Mouse (Mus musculus): ENCODE measurements around the gene Eif4ebp2. TPM values are rescaled to one million over a fixed set of nuclear protein-coding genes. Genes with fewer than 3 reads are reported as not detected.

Eif4ebp2 gene
- polyA plus RNA-seq, 1 experiment from 2014 or later: 91.5 TPM

- DNase-seq (ENCODE audit: low spot score): no peak
Measured at GRCm38 (mm10) chr10:61383715-61384047, 68.8 kb downstream of the Eif4ebp2 start.

DNA sequence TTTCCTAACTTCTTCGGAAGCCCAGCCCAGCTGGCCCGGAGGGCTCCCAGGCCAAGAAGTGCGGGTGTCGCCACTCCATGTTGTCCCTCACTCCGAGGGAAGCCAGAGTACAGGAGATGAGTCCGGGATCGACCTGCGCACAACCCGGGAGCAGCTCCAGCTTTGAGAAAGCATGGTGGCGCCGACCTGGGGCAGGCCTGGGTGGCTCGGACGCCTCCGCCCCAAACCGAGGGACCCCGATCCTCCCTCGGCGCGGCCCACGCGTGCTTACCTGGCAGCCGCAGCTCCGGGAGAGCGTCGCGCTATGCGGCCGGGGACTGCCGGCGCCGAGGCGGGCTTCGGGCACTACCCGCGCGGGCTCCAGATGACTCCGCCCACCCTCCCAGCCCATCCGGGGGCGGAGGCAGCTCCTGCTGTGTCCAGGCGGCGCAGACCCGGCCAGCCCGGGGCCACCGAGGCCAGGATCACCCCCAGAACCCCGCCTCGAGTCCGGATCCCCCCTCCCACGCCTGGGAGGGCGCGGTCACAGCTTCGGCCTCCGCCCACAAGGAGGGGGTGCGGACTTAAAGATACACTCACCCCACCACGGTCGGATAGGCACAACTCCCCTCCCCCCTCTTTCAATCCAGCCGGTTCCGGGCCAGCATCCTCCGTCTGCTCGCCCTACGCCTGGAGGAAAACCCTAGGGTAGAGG lies 69.3 kb downstream of the Eif4ebp2 start, which contains the start of gene Pald1:
Gene Pald1 (minus strand): TSS at position 510 of the 694 bp plus-strand sequence.
- DNase-seq (ENCODE audit: low spot score): peak; percentile 9

DNA sequence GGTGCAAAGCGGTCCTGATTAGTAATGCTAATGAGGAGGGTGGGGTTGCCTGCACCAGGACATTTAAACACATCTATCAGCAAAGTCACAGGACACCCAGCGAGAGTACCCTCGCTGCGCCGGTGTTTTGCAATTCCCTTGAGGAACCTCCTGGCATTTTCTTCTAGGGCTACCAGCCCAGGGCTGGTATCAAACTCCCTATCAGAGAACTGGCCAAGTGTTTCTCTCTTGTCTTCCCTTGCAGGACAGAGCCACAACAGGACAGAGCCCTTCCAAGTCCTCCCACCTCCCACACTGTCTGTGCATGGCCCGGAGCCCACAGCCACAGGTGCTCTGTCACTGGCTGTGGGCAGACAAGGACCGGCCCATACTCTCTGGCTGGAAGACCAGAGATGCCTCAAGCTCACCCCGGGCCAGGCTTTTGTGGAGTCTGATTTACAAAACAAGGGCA lies 70.2 kb downstream of the Eif4ebp2 start:
- no peak for DNase-seq (ENCODE audit: low spot score)

- no peak for DNase-seq (ENCODE audit: low spot score)
Measured at GRCm38 (mm10) chr10:61381823-61382222, 70.6 kb downstream of the Eif4ebp2 start.

GRCm38 (mm10) chr10:61380186-61380585 lies 72.3 kb downstream of the Eif4ebp2 start:
- no peak for DNase-seq (ENCODE audit: low spot score)

DNA sequence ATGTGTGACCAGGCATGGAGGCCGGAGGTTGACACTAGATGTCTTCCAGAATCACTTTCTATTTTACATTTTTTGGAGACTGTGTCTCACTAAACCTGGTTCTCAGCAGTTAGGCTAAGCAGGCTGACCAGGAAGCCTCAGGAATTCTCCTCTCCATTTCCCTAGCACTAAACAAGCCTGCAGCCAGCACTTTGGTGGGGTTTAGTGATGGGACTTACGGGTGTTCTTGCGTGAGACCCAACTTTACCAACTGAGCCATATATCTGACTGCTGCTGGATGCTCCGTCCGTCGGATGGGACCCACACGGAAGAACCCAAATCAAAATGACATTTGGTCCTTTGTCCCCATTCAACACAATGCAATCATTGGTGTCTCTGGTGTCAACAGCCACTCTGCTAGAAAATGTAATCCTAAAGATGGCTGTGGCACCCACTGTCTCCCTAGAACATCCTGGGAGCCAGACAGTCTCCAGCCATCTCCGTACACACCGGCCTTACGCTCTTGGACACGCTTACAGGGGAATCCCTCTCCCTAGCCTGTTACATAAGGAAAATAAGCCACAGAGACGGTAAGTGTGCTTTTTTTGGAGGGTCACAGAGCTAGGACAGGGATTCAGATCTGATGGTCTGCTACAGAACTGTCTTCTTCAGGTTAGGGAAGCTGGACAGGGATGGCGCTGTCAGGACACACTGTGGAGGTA lies 73.0 kb downstream of the Eif4ebp2 start:
- DNase-seq (ENCODE audit: low spot score): no peak

GRCm38 (mm10) chr10:61378698-61379097 lies 73.8 kb downstream of the Eif4ebp2 start:
- no peak for DNase-seq (ENCODE audit: low spot score)

Other genes starting within 250 kb of the Eif4ebp2 start
- 0.31 and 0.49 TPM in 2 replicates for gene Adamts14, start 179.2 kb downstream of the Eif4ebp2 start, polyA plus RNA-seq (2015; fragmentation: Nextera tagmentation; extraction: Ambion mirVana)
- gene Prf1, start 154.8 kb downstream of the Eif4ebp2 start, polyA plus RNA-seq (2015; fragmentation: Nextera tagmentation; extraction: Ambion mirVana): 3.1 and 3.6 TPM in 2 replicates
- 2.7 and 3.1 TPM in 2 replicates for gene Pald1, start 69.1 kb downstream of the Eif4ebp2 start, polyA plus RNA-seq (2015; fragmentation: Nextera tagmentation; extraction: Ambion mirVana)
- gene Nodal, start 34.7 kb downstream of the Eif4ebp2 start, polyA plus RNA-seq (2015; fragmentation: Nextera tagmentation; extraction: Ambion mirVana): 0.08 TPM in 2 replicates
- 3.5 and 4.5 TPM in 2 replicates for gene Lrrc20, start 23.1 kb upstream of the Eif4ebp2 start, polyA plus RNA-seq (2015; fragmentation: Nextera tagmentation; extraction: Ambion mirVana)
- 0.04 TPM in 2 replicates for gene Npffr1, start 142.8 kb upstream of the Eif4ebp2 start, polyA plus RNA-seq (2015; fragmentation: Nextera tagmentation; extraction: Ambion mirVana)
- gene Ppa1, start 195.9 kb upstream of the Eif4ebp2 start, polyA plus RNA-seq (2015; fragmentation: Nextera tagmentation; extraction: Ambion mirVana): 127 and 139 TPM in 2 replicates
- gene Sar1a, start 227.6 kb upstream of the Eif4ebp2 start, polyA plus RNA-seq (2015; fragmentation: Nextera tagmentation; extraction: Ambion mirVana): 154 and 163 TPM in 2 replicates
- gene Tysnd1, start 242.9 kb upstream of the Eif4ebp2 start, polyA plus RNA-seq (2015; fragmentation: Nextera tagmentation; extraction: Ambion mirVana): 23.8 and 26.0 TPM in 2 replicates